Mouse (Mus musculus) gastrocnemius, adult 18-20 months (tissue): ENCODE data around the gene Ano6. TPM values are rescaled to one million over a fixed set of nuclear protein-coding genes. Genes with fewer than 3 reads are reported as not detected.

Source experiments
- DNase-seq: peaks from one replicate; pipeline ENCODE4 v3.0.0; 2021; ENCODE audit warnings: low spot score
- long read RNA-seq, 2 experiments: library from polyadenylated mRNA; stranded (forward); transcript quantifications; one replicate each; pipeline ENCODE4 v2.0.0; 2021
- total RNA-seq, 2 experiments: library from RNA; stranded (reverse); gene quantifications; 2 replicates each; pipeline ENCODE4 v1.2.3; 2021

The Ano6 gene
- total RNA-seq: 10 to 100 TPM; 37.9 to 45.8 TPM
- long read RNA-seq, experiment 1, full-length matches to known transcripts: 41 of 67 reads
- long read RNA-seq, experiment 1, partial matches to known transcripts: 9 of 67 reads
- long read RNA-seq, experiment 1, other reads (novel, unspliced or antisense): 17 of 67 reads
- long read RNA-seq, experiment 2, full-length matches to known transcripts: 22 of 37 reads
- long read RNA-seq, experiment 2, partial matches to known transcripts: 7 of 37 reads
- long read RNA-seq, experiment 2, other reads (novel, unspliced or antisense): 8 of 37 reads

- DNase-seq: peak; percentile 91
Observed at GRCm38 (mm10) chr15:95790529-95791071, at the start of gene Ano6. TSS of gene Ano6 (plus strand) at chr15:95790843.

- no peak for DNase-seq
Observed at GRCm38 (mm10) chr15:95742955-95743354, 47.7 kb upstream of the Ano6 start.

GRCm38 (mm10) chr15:95743856-95744255 lies 46.8 kb upstream of the Ano6 start:
- no peak for DNase-seq

- no peak for DNase-seq
Observed at GRCm38 (mm10) chr15:95745346-95746106, 45.1 kb upstream of the Ano6 start.

- no peak for DNase-seq
Observed at GRCm38 (mm10) chr15:95746513-95746912, 44.1 kb upstream of the Ano6 start.

- no peak for DNase-seq
Observed at GRCm38 (mm10) chr15:95746955-95747931, 43.4 kb upstream of the Ano6 start.

GRCm38 (mm10) chr15:95749216-95749615 lies 41.4 kb upstream of the Ano6 start:
- no peak for DNase-seq

GRCm38 (mm10) chr15:95750038-95750437 lies 40.6 kb upstream of the Ano6 start:
- DNase-seq: no peak

- no peak for DNase-seq
Observed at GRCm38 (mm10) chr15:95751832-95752676, 38.6 kb upstream of the Ano6 start.

GRCm38 (mm10) chr15:95752677-95753019 lies 38.0 kb upstream of the Ano6 start:
- no peak for DNase-seq

GRCm38 (mm10) chr15:95753031-95753430 lies 37.6 kb upstream of the Ano6 start:
- no peak for DNase-seq

- peak; percentile 66 for DNase-seq
Observed at GRCm38 (mm10) chr15:95757169-95757568, 33.5 kb upstream of the Ano6 start.

- no peak for DNase-seq
Observed at GRCm38 (mm10) chr15:95758069-95758468, 32.6 kb upstream of the Ano6 start.

GRCm38 (mm10) chr15:95758696-95759434 lies 31.8 kb upstream of the Ano6 start:
- no peak for DNase-seq

GRCm38 (mm10) chr15:95759857-95760256 lies 30.8 kb upstream of the Ano6 start:
- DNase-seq: no peak

GRCm38 (mm10) chr15:95761420-95761819 lies 29.2 kb upstream of the Ano6 start:
- DNase-seq: no peak

GRCm38 (mm10) chr15:95762661-95763303 lies 27.9 kb upstream of the Ano6 start:
- peak; percentile 79 for DNase-seq

GRCm38 (mm10) chr15:95763464-95763863 lies 27.2 kb upstream of the Ano6 start:
- DNase-seq: no peak

- DNase-seq: no peak
Observed at GRCm38 (mm10) chr15:95765271-95765670, 25.4 kb upstream of the Ano6 start.
